Mouse (Mus musculus) forebrain, postnatal 0 days (tissue): Measurements from ENCODE around the gene Cntnap2. TPM values are rescaled to one million over a fixed set of nuclear protein-coding genes. Genes with fewer than 3 reads are reported as not detected.

Source experiments
- ATAC-seq: fragments of 200-750 bp; cut with Nextera tagmentation; 2 replicates; pipeline ENCODE4 v1.8.0; 2017; ENCODE audit warnings: mild to moderate bottlenecking, moderate library complexity
- DNase-seq: peaks from one replicate; pipeline ENCODE4 v3.0.0-alpha.2; 2015
- H3K27ac ChIP-seq: fragments of 300-500 bp; sonication (generic); 2 replicates; pipeline ENCODE4 v1.5.1; 2014; ENCODE audit warnings: low read depth, mild to moderate bottlenecking, antibody characterized with exemption, low read length, moderate library complexity, mixed read lengths
- H3K27me3 ChIP-seq: fragments of 300-500 bp; sonication (generic); 2 replicates; pipeline ENCODE4 v1.6.1; 2014; ENCODE audit warnings: mild to moderate bottlenecking, low read length, mixed read lengths; ENCODE audit not compliant: insufficient read depth
- H3K36me3 ChIP-seq: fragments of 300-500 bp; sonication (generic); 2 replicates; pipeline ENCODE4 v1.6.1; 2014; ENCODE audit warnings: mild to moderate bottlenecking, moderate library complexity; ENCODE audit not compliant: insufficient read depth
- H3K4me1 ChIP-seq: fragments of 300-500 bp; sonication (generic); 2 replicates; pipeline ENCODE4 v1.6.1; 2014; ENCODE audit warnings: antibody characterized with exemption; ENCODE audit not compliant: insufficient read depth
- H3K4me2 ChIP-seq: fragments of 300-500 bp; sonication (generic); 2 replicates; pipeline ENCODE4 v1.6.1; 2014; ENCODE audit warnings: low read depth, mild to moderate bottlenecking, moderate library complexity
- H3K4me3 ChIP-seq: fragments of 300-500 bp; sonication (generic); 2 replicates; pipeline ENCODE4 v1.5.1; 2014; ENCODE audit warnings: low read depth, low read length, mixed read lengths
- H3K9ac ChIP-seq: fragments of 300-500 bp; sonication (generic); 2 replicates; pipeline ENCODE4 v1.6.1; 2014; ENCODE audit warnings: mild to moderate bottlenecking
- H3K9me3 ChIP-seq: fragments of 300-500 bp; sonication (generic); 2 replicates; pipeline ENCODE4 v1.6.1; 2016; ENCODE audit warnings: low read length
- CTCF ChIP-seq: sonication (generic); IDR thresholded peaks from 2 replicates; pipeline ENCODE4 v1.5.1; 2016; ENCODE audit warnings: antibody characterized with exemption, control low read depth, low read depth
- WGBS: fragments of 180-500 bp; shearing (Covaris S2); extraction: QIAGEN DNeasy Blood & Tissue Kit; methylation state at CpG from one replicate; pipeline ENCODE4 v1.1.7; 2014; 5-methylcytosine and 5-hydroxymethylcytosine counted together
- polyA plus RNA-seq: library from polyadenylated mRNA; unstranded; fragments of >200 nt; fragmentation: Nextera tagmentation; extraction: Ambion mirVana; gene quantifications from 2 replicates; pipeline ENCODE4 v1.2.1, GENCODE M21; 2015
- total RNA-seq: library from RNA; depleted of rRNA; stranded (reverse); fragments of >200 nt; gene quantifications from 2 replicates; pipeline ENCODE4 v1.2.3, GENCODE M21; 2014

The Cntnap2 gene
- total and polyA plus RNA-seq, 2 experiments from 2014 or later, result 50.2 to 107 TPM

DNA sequence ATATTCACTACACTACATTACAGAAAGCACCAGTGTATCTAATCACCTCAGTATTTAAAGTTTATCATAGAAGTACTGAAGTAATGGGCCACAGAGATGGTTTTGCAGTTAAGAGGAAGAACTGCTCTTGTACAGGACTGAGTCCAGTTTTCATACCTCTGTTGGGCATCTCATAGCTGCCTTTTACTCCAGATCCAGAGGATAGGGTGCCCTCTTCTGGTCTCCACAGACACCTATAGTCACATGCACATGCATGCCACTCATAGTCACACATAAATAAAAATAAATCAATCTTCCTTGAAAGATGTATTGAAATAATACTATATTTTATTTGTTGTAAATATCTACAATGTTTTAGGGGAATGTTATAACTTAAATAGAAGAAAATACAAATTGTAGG, 587.9 kb downstream of the Cntnap2 start:
- TF ChIP-seq CTCF, result no peak
- no peaks in the 10 kb centered on the region for H3K4me1 ChIP-seq
- DNase-seq (no peak), ATAC-seq (no peak)
- no peak overlapping the region for H3K9ac ChIP-seq
- H3K4me3 ChIP-seq, result no peak overlapping the region
- no peaks in the 10 kb centered on the region for H3K9me3 ChIP-seq
- H3K27ac ChIP-seq, result no peak overlapping the region
- no peaks in the 10 kb centered on the region for H3K36me3 ChIP-seq
- no peaks in the 10 kb centered on the region for H3K27me3 ChIP-seq
- no peak overlapping the region for H3K4me2 ChIP-seq

DNA sequence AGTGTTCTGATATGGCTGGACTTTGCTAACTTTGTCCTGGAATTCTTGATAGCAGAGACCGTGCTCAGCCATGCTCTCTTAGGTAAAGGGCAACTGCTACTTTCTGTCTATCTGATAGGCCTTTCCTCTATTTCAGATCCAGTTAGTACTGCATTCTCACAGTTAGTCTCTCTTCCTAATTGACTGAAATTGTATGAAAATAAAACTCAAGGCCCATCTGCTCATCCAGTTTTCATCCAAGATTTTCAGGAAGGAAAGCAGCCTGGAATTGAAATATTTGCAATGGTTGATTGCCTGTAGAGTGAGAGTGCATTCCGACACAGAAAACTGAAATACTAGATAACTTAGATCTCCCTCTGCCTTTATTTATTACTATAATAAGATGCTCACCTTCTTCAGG, 589.3 kb downstream of the Cntnap2 start:
- Histone ChIP-seq H3K27me3 (no peaks in the 10 kb centered on the region), H3K4me2 (no peak overlapping the region), H3K9me3 (no peaks in the 10 kb centered on the region), H3K9ac (no peak overlapping the region), H3K4me3 (no peak overlapping the region), H3K36me3 (no peaks in the 10 kb centered on the region), H3K27ac (no peak overlapping the region), H3K4me1 (no peaks in the 10 kb centered on the region)
- 66% methylated on average over 2 of the region's 2 CpGs for WGBS
- TF ChIP-seq CTCF, result no peak
- peak; percentile 66 for ATAC-seq
- DNase-seq, result peak; percentile 63

DNA sequence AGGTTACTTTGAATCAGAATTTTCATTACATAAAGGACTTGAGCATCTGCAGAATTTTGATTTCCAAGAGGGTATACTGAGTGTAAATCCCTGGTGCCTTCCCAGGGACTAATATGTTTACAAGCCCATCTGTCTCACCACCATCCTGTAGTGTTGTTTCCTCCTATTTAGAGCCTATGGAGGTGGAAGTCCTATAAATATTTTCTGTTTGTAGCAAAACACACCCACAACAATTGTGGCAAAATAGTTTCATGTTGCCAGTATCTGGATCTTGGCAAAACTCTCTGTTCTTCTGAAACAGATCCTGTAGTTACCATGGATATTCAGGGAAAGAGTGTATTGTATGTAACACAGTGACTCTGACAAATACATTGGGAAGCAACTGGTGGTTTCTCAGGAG, 641.1 kb downstream of the Cntnap2 start:
- no peaks in the 10 kb centered on the region for H3K36me3 ChIP-seq
- H3K4me3 ChIP-seq, result no peak overlapping the region
- no peaks in the 10 kb centered on the region for H3K4me1 ChIP-seq
- H3K9me3 ChIP-seq, result no peaks in the 10 kb centered on the region
- no peak overlapping the region for H3K9ac ChIP-seq
- H3K27me3 ChIP-seq, result no peaks in the 10 kb centered on the region
- ATAC-seq (no peak), DNase-seq (no peak)
- no peak overlapping the region for H3K4me2 ChIP-seq
- H3K27ac ChIP-seq, result no peak overlapping the region
- TF ChIP-seq CTCF, result no peak

DNA sequence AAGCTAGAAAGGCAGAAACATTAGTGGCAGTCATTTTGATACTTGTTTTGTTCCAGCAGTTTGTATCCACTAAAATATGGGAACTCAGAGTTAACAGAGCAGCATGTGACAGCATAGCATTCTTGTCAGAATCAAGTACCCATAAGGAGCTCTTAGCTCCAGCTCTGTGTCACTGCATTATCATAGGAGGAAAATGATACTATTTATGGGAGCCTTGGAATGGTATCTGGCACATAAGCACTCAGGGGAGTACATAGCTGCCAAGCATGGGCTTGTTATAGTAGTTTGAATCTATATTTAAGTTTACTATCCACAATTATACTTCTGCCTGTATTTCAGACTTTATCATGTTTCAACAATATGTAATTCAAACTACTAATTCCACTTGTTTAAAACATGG, 732.5 kb downstream of the Cntnap2 start:
- Histone ChIP-seq H3K27ac (no peak overlapping the region), H3K9ac (no peak overlapping the region), H3K36me3 (no peaks in the 10 kb centered on the region), H3K9me3 (no peaks in the 10 kb centered on the region), H3K4me1 (no peaks in the 10 kb centered on the region), H3K4me2 (no peak overlapping the region), H3K4me3 (no peak overlapping the region), H3K27me3 (no peaks in the 10 kb centered on the region)
- DNase-seq, result no peak
- TF ChIP-seq CTCF, result no peak
- peak; percentile 67 for ATAC-seq

DNA sequence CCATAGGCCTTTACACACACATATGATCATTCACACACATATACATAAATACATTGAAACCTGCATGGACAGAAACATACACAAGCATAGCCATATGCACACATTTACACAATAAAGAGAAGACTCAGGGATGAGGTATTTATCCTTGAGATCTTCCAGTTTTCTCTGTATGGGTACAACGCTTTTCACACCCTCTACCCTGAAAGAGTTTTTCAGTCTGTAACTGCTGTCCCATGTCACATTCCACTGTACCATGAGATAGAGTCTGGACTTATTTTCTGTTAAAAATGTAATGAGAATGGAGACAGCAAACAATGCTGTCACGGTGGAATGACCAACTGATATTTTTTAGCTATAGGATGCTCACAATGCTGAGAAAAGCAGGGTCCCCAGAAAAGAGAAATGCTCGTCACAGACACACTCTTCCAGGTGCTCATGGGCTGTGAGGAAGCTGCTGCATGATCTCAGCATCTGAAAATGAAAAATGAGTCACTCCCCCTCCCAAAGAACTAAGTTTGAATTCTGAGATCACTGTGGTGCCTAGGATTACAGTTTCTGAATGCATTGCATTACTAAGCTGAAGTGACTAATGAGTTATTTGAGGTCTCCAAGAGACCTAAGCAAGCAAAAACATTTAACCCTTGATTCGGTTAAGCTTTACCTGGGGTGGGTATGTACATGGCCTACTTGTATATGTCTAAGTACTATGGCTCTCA, 782.6 kb downstream of the Cntnap2 start:
- no peak for ATAC-seq
- TF ChIP-seq CTCF, result no peak
- H3K27ac ChIP-seq, result no peak overlapping the region
- no peaks in the 10 kb centered on the region for H3K4me1 ChIP-seq
- H3K4me3 ChIP-seq, result no peak overlapping the region
- WGBS, result 85% methylated on average over 4 of the region's 4 CpGs
- H3K9ac ChIP-seq, result no peak overlapping the region
- H3K4me2 ChIP-seq, result no peak overlapping the region
- H3K9me3 ChIP-seq, result no peaks in the 10 kb centered on the region
- no peaks in the 10 kb centered on the region for H3K36me3 ChIP-seq
- DNase-seq, result no peak
- H3K27me3 ChIP-seq, result no peaks in the 10 kb centered on the region

DNA sequence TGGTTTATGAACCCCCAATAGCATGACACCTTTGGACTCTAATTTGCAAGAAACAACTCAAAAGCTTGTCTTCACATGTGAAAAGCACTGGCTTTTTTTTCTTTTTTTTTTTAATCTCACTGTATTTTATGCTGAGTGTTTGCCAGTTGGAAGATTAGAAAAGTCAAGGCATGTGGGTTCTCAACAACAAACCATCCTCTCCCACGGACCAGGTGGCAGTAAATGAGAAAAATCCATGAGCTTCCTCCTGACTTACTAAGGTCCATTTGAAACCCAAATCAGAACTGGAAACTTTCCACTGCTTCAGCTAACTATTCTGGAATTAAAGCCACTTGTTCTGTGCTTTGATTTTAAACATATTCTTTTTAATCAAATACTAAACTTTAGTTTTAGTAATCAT, 784.6 kb downstream of the Cntnap2 start:
- WGBS, result 58% methylated on average over 1 of the region's 1 CpGs
- no peaks in the 10 kb centered on the region for H3K9me3 ChIP-seq
- ATAC-seq (no peak), DNase-seq (no peak)
- H3K4me3 ChIP-seq, result no peak overlapping the region
- no peak overlapping the region for H3K9ac ChIP-seq
- H3K4me1 ChIP-seq, result no peaks in the 10 kb centered on the region
- no peak overlapping the region for H3K27ac ChIP-seq
- no peaks in the 10 kb centered on the region for H3K36me3 ChIP-seq
- no peak for TF ChIP-seq CTCF
- no peak overlapping the region for H3K4me2 ChIP-seq
- H3K27me3 ChIP-seq, result no peaks in the 10 kb centered on the region

DNA sequence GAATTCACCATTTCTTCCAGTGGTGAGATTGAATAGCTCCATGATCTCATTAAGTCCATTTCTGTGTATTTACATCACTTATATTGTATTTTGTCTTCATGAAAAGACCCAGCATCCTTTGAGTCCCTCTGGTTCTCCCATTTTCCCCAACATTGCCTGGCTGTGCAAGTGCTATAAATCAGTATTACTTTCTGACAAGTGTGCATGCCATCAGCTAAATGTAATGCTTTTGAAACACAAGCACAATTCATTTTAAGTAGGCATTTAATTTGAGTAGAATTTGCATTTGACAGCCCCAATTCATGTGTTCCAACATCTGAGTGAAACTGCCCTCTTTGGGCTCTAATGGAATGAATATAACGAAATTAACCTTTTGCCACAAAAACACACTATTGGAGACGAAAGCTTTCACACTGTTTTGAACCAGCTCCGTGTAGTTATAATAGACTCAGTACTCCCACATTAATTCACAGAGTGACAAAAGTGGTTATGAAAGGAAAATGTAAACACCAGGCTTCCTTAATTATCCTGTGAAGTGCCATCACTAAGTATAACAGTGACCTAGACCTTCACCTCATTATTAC, 812.3 kb downstream of the Cntnap2 start:
- no peaks in the 10 kb centered on the region for H3K36me3 ChIP-seq
- no peak for TF ChIP-seq CTCF
- 17% methylated on average over 3 of the region's 3 CpGs for WGBS
- ATAC-seq (no peak; the same call in 1 of the 2 replicates), DNase-seq (no peak)
- H3K4me3 ChIP-seq, result no peak overlapping the region
- no peaks in the 10 kb centered on the region for H3K27me3 ChIP-seq
- no peaks in the 10 kb centered on the region for H3K4me1 ChIP-seq
- H3K9me3 ChIP-seq, result no peaks in the 10 kb centered on the region
- no peak overlapping the region for H3K4me2 ChIP-seq
- no peak overlapping the region for H3K27ac ChIP-seq
- no peak overlapping the region for H3K9ac ChIP-seq
